Mouse (Mus musculus) spleen, adult 2 months (tissue): ENCODE measurements around the gene Abca7. TPM values are rescaled to one million over a fixed set of nuclear protein-coding genes. Genes with fewer than 3 reads are reported as not detected.
A peak's percentile ranks its signal among the peaks of the same experiment; 100 is the strongest.

ENCODE experiments used
- DNase-seq, 2 experiments: peaks; one replicate each; pipeline versions ENCODE4 v3.0.0 to v3.0.0-alpha.2; 2012 to 2021; ENCODE audit warnings: low spot score in 2 of 2, low read depth in 1 of 2
- H3K27ac ChIP-seq: fragments of 200-500 bp; 2 replicates; pipeline ENCODE4 v1.5.1; 2012; ENCODE audit warnings: low read length, inconsistent platforms; ENCODE audit not compliant: insufficient read depth
- H3K27me3 ChIP-seq: fragments of 200-500 bp; 2 replicates; pipeline ENCODE4 v1.6.1; 2012; ENCODE audit warnings: mild to moderate bottlenecking, moderate library complexity, low read length, inconsistent platforms; ENCODE audit not compliant: control insufficient read depth, insufficient read depth
- H3K36me3 ChIP-seq: fragments of 200-500 bp; 2 replicates; pipeline ENCODE4 v1.6.1; 2012; ENCODE audit warnings: mild to moderate bottlenecking, low read length, inconsistent platforms; ENCODE audit not compliant: control insufficient read depth, insufficient read depth
- H3K4me1 ChIP-seq: fragments of 200-500 bp; 2 replicates; pipeline ENCODE4 v1.6.1; 2011; ENCODE audit warnings: inconsistent platforms; ENCODE audit not compliant: control insufficient read depth, insufficient read depth, insufficient read length
- H3K4me3 ChIP-seq: fragments of 200-500 bp; 2 replicates; pipeline ENCODE4 v1.5.1; 2011; ENCODE audit warnings: mild to moderate bottlenecking, inconsistent platforms; ENCODE audit not compliant: insufficient read depth, insufficient read length; ENCODE audit errors: extremely low read depth
- CTCF ChIP-seq: fragments of 200-500 bp; IDR thresholded peaks from 2 replicates; pipeline ENCODE4 v1.5.1; 2011; ENCODE audit warnings: mild to moderate bottlenecking, inconsistent platforms; ENCODE audit not compliant: insufficient read depth, insufficient read length, insufficient replicate concordance; ENCODE audit errors: extremely low read depth
- POLR2A ChIP-seq: fragments of 200-500 bp; IDR thresholded peaks from 2 replicates; pipeline ENCODE4 v1.6.1; 2011; ENCODE audit warnings: low read depth, low read length, inconsistent platforms
- WGBS: fragments of 180-500 bp; shearing (Covaris S2); methylation state at CpG from one replicate; pipeline ENCODE4 v1.1.7; 2018; 5-methylcytosine and 5-hydroxymethylcytosine counted together
- polyA plus RNA-seq: library from polyadenylated mRNA; depleted of rRNA; stranded (reverse); fragments of >200 nt; gene quantifications from 2 replicates; pipeline ENCODE4 v1.2.3, GENCODE M21; 2012

Gene Abca7
- polyA plus RNA-seq, 1 experiment, result 50.4 TPM

DNA sequence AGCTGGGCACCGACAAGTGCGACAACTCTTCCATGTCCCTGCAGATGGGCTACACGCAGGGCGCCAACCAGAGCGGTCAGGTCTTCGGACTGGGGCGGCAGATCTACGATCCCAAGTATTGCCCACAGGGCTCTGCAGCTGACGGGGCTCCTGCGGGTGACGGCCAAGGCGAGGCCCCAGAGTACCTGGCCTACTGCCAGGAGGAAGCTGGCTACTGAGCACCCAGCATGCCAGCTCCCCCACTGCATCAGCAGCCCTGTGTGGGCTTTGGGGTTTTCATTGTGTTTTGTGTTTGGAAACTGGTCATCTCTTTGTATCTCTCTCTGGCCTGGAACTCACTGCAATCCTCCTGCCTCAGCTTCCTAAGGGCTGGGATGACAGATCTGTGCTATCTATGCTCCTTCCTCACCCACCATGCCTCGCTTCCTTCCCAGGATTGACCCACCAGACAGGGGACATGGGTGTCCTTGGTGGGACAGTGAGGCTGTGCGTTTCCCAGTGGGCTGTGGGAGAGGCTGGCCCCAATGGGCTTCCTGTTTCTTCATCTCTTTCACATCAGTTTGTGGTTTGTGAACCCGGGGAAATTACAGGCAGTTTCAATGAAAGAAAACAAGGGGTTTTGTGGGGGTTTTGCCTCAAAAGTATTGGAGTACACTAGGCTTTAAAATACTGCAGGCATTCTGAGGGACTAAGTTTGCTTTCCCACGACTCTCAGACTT lies 1.7 kb upstream of the Abca7 start:
- peaks cover 14% of the 10 kb centered on the region for H3K4me1 ChIP-seq
- peak overlapping the region; percentile 61 for H3K27ac ChIP-seq
- peaks cover 41% of the 10 kb centered on the region for H3K36me3 ChIP-seq
- TF ChIP-seq POLR2A (no peak), CTCF (no peak)
- WGBS, result 27% methylated on average over 16 of the region's 16 CpGs
- no peaks in the 10 kb centered on the region for H3K27me3 ChIP-seq
- DNase-seq, result peak in 1 of 2 experiments; percentile 45
- H3K4me3 ChIP-seq, result no peak overlapping the region

DNA sequence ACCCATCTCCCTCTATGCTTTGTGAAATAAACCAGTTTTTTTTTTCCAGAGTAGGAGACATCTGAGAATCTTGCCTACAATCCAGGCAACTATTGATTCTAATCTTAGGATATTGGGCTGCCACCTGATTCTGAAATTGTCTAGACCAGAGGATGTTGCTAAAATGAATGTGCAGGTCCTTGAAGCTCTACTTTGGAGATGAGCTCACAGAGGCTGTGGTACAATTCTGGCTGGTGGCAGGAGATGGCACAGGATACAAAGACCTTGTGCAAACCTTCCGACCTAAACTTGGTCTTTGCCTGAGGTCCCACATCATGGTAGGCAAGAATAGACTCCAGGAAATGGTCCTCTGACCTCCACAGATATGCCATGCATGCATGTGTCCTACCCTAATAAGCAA lies 658 bp upstream of the Abca7 start:
- Histone ChIP-seq H3K4me3 (no peak overlapping the region), H3K27ac (peak overlapping the region; percentile 9), H3K27me3 (no peaks in the 10 kb centered on the region), H3K4me1 (peaks cover 10% of the 10 kb centered on the region), H3K36me3 (peaks cover 44% of the 10 kb centered on the region)
- no peak for DNase-seq
- WGBS, result 35% methylated on average over 1 of the region's 1 CpGs
- TF ChIP-seq POLR2A, result no peak

DNA sequence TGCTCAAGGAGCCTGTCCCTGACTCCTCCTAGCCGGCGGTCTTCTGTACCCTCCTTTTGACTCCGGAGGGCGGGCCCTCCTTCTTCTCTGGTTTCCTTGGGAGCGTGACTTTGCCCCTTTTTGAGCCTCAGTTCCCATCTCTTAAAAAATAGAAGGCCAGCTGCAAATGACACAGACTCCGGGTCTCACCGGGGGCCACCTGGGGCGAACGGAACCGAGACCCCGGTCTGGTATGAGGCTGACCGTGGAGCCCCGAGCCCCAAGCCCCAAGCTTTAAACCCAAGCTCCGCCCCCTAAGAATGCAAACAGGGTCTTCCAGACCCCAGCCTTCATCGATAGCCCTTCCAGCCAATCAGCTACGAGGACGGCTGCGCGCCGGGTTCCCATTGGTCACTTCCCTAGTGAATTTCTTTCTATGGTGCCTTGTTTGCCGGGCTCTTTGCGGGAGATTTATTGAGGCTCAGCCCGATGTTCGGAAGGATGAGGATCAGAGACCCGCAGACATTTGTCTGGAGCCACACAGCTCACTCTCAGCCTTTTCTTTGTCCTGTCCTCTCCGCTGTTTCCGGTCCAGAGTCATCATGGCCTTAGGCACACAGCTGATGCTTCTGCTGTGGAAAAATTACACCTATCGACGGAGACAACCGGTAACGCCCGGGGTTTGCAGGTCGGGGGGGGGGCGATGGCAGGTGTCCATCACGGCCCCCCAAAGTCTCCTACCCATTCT lies 903 bp downstream of the Abca7 start:
- peaks cover 33% of the 10 kb centered on the region for H3K36me3 ChIP-seq

DNA sequence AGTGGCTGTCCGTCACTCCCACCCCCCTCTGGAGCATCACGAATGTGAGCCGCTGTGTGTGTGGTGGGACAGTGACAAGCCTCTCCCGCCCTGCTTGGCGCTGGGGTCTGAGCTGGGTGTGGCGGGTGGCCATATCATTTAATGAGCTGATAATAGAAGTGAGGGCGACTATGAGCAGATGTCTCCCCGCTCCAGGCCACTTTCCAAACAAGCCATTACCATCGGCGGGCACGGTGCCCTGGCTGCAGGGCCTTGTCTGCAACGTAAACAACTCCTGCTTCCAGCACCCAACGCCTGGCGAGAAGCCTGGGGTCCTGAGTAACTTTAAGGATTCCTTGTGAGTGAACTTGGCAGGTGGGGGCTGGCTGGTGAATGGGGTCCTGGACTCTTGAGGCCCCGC lies 1.5 kb downstream of the Abca7 start:
- Histone ChIP-seq H3K36me3 (peaks cover 30% of the 10 kb centered on the region), H3K4me3 (no peak overlapping the region), H3K4me1 (peaks cover 10% of the 10 kb centered on the region), H3K27me3 (no peaks in the 10 kb centered on the region), H3K27ac (peak overlapping the region; percentile 83; the same call in 1 of the 2 replicates)
- DNase-seq, result no peak
- 75% methylated on average over 15 of the region's 15 CpGs for WGBS
- TF ChIP-seq CTCF (no peak), POLR2A (no peak)

More for the DNA sequence above, 903 bp downstream of the Abca7 start:
- 4% methylated on average over 35 of the region's 35 CpGs for WGBS
- DNase-seq, result peak in 1 of 2 experiments; percentile 61
- Histone ChIP-seq H3K4me1 (peaks cover 10% of the 10 kb centered on the region), H3K27me3 (no peaks in the 10 kb centered on the region), H3K4me3 (peak overlapping the region; percentile 86), H3K27ac (peak overlapping the region; percentile 83)
- TF ChIP-seq POLR2A (no peak), CTCF (no peak)

DNA sequence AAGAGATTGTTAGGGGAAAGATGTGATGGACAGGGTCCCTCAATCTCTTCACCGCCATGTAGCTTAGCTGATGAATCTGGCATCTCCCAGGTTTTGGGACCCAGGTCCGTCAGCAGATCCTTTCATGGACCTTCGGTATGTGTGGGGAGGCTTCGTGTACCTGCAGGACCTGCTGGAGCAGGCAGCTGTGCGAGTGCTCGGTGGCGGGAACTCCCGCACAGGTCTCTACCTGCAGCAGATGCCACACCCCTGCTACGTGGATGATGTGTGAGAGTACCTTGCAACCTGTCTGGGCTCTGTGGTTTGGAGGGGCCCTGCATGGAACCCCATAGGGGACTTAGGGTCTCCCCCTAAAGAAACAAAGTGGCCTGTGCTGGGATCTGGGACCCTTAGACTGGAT lies 5.7 kb downstream of the Abca7 start:
- no peaks in the 10 kb centered on the region for H3K27me3 ChIP-seq
- peaks cover 16% of the 10 kb centered on the region for H3K36me3 ChIP-seq
- no peak overlapping the region for H3K27ac ChIP-seq
- DNase-seq, result no peak
- no peaks in the 10 kb centered on the region for H3K4me1 ChIP-seq
- no peak for TF ChIP-seq POLR2A
- no peak for TF ChIP-seq CTCF
- 95% methylated on average over 9 of the region's 9 CpGs for WGBS
- no peak overlapping the region for H3K4me3 ChIP-seq

DNA sequence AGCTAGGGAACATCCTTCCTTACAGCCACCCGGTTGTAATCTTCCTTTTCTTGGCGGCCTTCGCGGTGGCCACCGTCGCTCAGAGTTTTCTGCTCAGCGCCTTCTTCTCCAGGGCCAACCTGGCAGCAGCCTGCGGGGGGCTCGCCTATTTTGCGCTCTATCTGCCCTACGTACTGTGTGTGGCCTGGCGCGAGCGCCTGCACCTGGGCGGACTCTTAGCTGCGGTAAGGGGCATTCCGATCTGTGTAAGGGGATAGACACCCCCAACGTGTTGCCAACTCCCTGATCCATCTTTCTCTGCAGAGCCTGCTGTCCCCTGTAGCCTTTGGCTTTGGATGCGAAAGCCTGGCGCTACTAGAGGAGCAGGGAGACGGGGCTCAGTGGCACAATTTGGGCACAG lies 6.5 kb downstream of the Abca7 start:
- Histone ChIP-seq H3K4me3 (no peak overlapping the region), H3K36me3 (peaks cover 24% of the 10 kb centered on the region), H3K27ac (no peak overlapping the region), H3K27me3 (no peaks in the 10 kb centered on the region), H3K4me1 (no peaks in the 10 kb centered on the region)
- 93% methylated on average over 21 of the region's 21 CpGs for WGBS
- no peak for TF ChIP-seq POLR2A
- no peak for TF ChIP-seq CTCF
- no peak for DNase-seq
